Mouse (Mus musculus): ENCODE measurements around the gene Tmem63a. TPM values are rescaled to one million over a fixed set of nuclear protein-coding genes. Genes with fewer than 3 reads are reported as not detected.

Tmem63a gene
- polyA plus RNA-seq, 1 experiment, result 38.5 TPM

DNA sequence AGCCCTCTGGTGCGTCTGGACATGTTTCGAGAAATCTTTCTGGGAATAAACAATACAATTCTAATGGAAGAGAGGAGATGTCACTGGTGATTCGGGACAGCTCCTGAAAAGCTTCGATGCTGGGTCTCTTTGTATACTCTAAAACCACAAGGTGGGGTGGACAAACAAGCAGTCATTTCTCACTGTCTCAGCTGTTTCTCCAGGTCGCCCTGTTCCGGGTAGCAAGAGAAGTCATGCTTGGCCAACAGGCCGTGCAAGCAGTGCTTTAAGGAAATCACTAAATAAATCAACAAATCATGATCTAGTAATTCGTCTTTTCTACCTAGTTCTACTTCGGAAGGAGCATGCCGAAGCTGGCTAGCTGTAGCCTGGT, 38.5 kb upstream of the Tmem63a start:
- peaks cover 25% of the 10 kb centered on the region for H3K79me3 ChIP-seq (ENCODE audit: low read depth)
- TF ChIP-seq MYOG (IDR thresholded peaks at IDR 0.05; ENCODE audit: control insufficient read depth, extremely low read depth, insufficient read length), result no peak
- no peak for TF ChIP-seq CTCF (IDR thresholded peaks at IDR 0.05; ENCODE audit: control insufficient read depth, insufficient read depth, insufficient read length)
- TF ChIP-seq MAX (IDR thresholded peaks at IDR 0.05), result no peak
- TF ChIP-seq FOSL1 (IDR thresholded peaks at IDR 0.05; ENCODE audit: insufficient read depth, low read length, poor library complexity, severe bottlenecking), result no peak
- TF ChIP-seq CEBPB (IDR thresholded peaks at IDR 0.05; ENCODE audit: low read depth), result no peak
- TF ChIP-seq USF1 (IDR thresholded peaks at IDR 0.05; ENCODE audit: low read depth), result no peak
- TF ChIP-seq MYOD1 (IDR thresholded peaks at IDR 0.05; ENCODE audit: control insufficient read depth, insufficient read length, low read depth), result no peak
- no peak overlapping the region for H3K4me3 ChIP-seq (ENCODE audit: insufficient read depth, poor library complexity, severe bottlenecking)
- H3K36me3 ChIP-seq (ENCODE audit: control insufficient read depth, insufficient read depth), result peaks cover 21% of the 10 kb centered on the region
- H3K79me2 ChIP-seq (ENCODE audit: control insufficient read depth, insufficient read depth), result peaks cover 32% of the 10 kb centered on the region
- H3K27me3 ChIP-seq (ENCODE audit: control insufficient read depth, insufficient read depth, insufficient read length), result no peaks in the 10 kb centered on the region
- H3ac ChIP-seq (ENCODE audit: control insufficient read depth, insufficient read length, low read depth), result no peak overlapping the region

GRCm38 (mm10) chr1:180904039-180904814, 37.9 kb upstream of the Tmem63a start, which contains the start of gene Pycr2:
Gene Pycr2 (plus strand): TSS chr1:180904293.
- peak within 1 kb of the TSS; percentile 71 for H3ac ChIP-seq (ENCODE audit: control insufficient read depth, insufficient read length, low read depth)
- peaks cover 25% of the 10 kb centered on the region for H3K79me3 ChIP-seq (ENCODE audit: low read depth)
- H3K27me3 ChIP-seq (ENCODE audit: control insufficient read depth, insufficient read depth, insufficient read length), result no peaks in the 10 kb centered on the region
- H3K4me3 ChIP-seq (ENCODE audit: insufficient read depth, poor library complexity, severe bottlenecking), result peak within 1 kb of the TSS; percentile 79
- H3K79me2 ChIP-seq (ENCODE audit: control insufficient read depth, insufficient read depth), result peaks cover 32% of the 10 kb centered on the region
- H3K36me3 ChIP-seq (ENCODE audit: control insufficient read depth, insufficient read depth), result peaks cover 26% of the 10 kb centered on the region
- TF ChIP-seq MYOD1 (IDR thresholded peaks at IDR 0.05; ENCODE audit: control insufficient read depth, insufficient read length, low read depth), result no peak
- no peak for TF ChIP-seq MYOG (IDR thresholded peaks at IDR 0.05; ENCODE audit: control insufficient read depth, extremely low read depth, insufficient read length)
- peak; percentile 39 for TF ChIP-seq MAX (IDR thresholded peaks at IDR 0.05)
- no peak for TF ChIP-seq CTCF (IDR thresholded peaks at IDR 0.05; ENCODE audit: control insufficient read depth, insufficient read depth, insufficient read length)
- TF ChIP-seq CEBPB (IDR thresholded peaks at IDR 0.05; ENCODE audit: low read depth), result no peak
- peak; percentile 99 for TF ChIP-seq USF1 (IDR thresholded peaks at IDR 0.05; ENCODE audit: low read depth)
- TF ChIP-seq FOSL1 (IDR thresholded peaks at IDR 0.05; ENCODE audit: insufficient read depth, low read length, poor library complexity, severe bottlenecking), result no peak

GRCm38 (mm10) chr1:180904815-180905080, 37.4 kb upstream of the Tmem63a start:
- H3K79me2 ChIP-seq (ENCODE audit: control insufficient read depth, insufficient read depth), result peaks cover 32% of the 10 kb centered on the region
- no peaks in the 10 kb centered on the region for H3K27me3 ChIP-seq (ENCODE audit: control insufficient read depth, insufficient read depth, insufficient read length)
- H3K36me3 ChIP-seq (ENCODE audit: control insufficient read depth, insufficient read depth), result peaks cover 26% of the 10 kb centered on the region
- TF ChIP-seq MYOG (IDR thresholded peaks at IDR 0.05; ENCODE audit: control insufficient read depth, extremely low read depth, insufficient read length), result no peak
- TF ChIP-seq MAX (IDR thresholded peaks at IDR 0.05), result no peak
- TF ChIP-seq USF1 (IDR thresholded peaks at IDR 0.05; ENCODE audit: low read depth), result no peak
- no peak for TF ChIP-seq CTCF (IDR thresholded peaks at IDR 0.05; ENCODE audit: control insufficient read depth, insufficient read depth, insufficient read length)
- no peak for TF ChIP-seq CEBPB (IDR thresholded peaks at IDR 0.05; ENCODE audit: low read depth)
- no peak for TF ChIP-seq FOSL1 (IDR thresholded peaks at IDR 0.05; ENCODE audit: insufficient read depth, low read length, poor library complexity, severe bottlenecking)
- TF ChIP-seq MYOD1 (IDR thresholded peaks at IDR 0.05; ENCODE audit: control insufficient read depth, insufficient read length, low read depth), result no peak
- H3ac ChIP-seq (ENCODE audit: control insufficient read depth, insufficient read length, low read depth), result peak overlapping the region; percentile 71
- H3K79me3 ChIP-seq (ENCODE audit: low read depth), result peaks cover 25% of the 10 kb centered on the region
- peak overlapping the region; percentile 79 for H3K4me3 ChIP-seq (ENCODE audit: insufficient read depth, poor library complexity, severe bottlenecking)

GRCm38 (mm10) chr1:180905307-180905706, 36.8 kb upstream of the Tmem63a start:
- Histone ChIP-seq H3K79me2 (ENCODE audit: control insufficient read depth, insufficient read depth) (peaks cover 32% of the 10 kb centered on the region), H3K36me3 (ENCODE audit: control insufficient read depth, insufficient read depth) (peaks cover 26% of the 10 kb centered on the region), H3K79me3 (ENCODE audit: low read depth) (peaks cover 25% of the 10 kb centered on the region), H3K4me3 (ENCODE audit: insufficient read depth, poor library complexity, severe bottlenecking) (peak overlapping the region; percentile 79), H3ac (ENCODE audit: control insufficient read depth, insufficient read length, low read depth) (peak overlapping the region; percentile 21), H3K27me3 (ENCODE audit: control insufficient read depth, insufficient read depth, insufficient read length) (no peaks in the 10 kb centered on the region)
- no peak for TF ChIP-seq MAX (IDR thresholded peaks at IDR 0.05)
- TF ChIP-seq CEBPB (IDR thresholded peaks at IDR 0.05; ENCODE audit: low read depth), result no peak
- no peak for TF ChIP-seq USF1 (IDR thresholded peaks at IDR 0.05; ENCODE audit: low read depth)
- TF ChIP-seq FOSL1 (IDR thresholded peaks at IDR 0.05; ENCODE audit: insufficient read depth, low read length, poor library complexity, severe bottlenecking), result no peak
- no peak for TF ChIP-seq MYOD1 (IDR thresholded peaks at IDR 0.05; ENCODE audit: control insufficient read depth, insufficient read length, low read depth)
- TF ChIP-seq CTCF (IDR thresholded peaks at IDR 0.05; ENCODE audit: control insufficient read depth, insufficient read depth, insufficient read length), result no peak
- TF ChIP-seq MYOG (IDR thresholded peaks at IDR 0.05; ENCODE audit: control insufficient read depth, extremely low read depth, insufficient read length), result no peak

GRCm38 (mm10) chr1:180905876-180906275, 36.3 kb upstream of the Tmem63a start:
- Histone ChIP-seq H3K4me3 (ENCODE audit: insufficient read depth, poor library complexity, severe bottlenecking) (no peak overlapping the region), H3K79me3 (ENCODE audit: low read depth) (peaks cover 25% of the 10 kb centered on the region), H3K79me2 (ENCODE audit: control insufficient read depth, insufficient read depth) (peaks cover 32% of the 10 kb centered on the region), H3K36me3 (ENCODE audit: control insufficient read depth, insufficient read depth) (peaks cover 26% of the 10 kb centered on the region), H3ac (ENCODE audit: control insufficient read depth, insufficient read length, low read depth) (no peak overlapping the region), H3K27me3 (ENCODE audit: control insufficient read depth, insufficient read depth, insufficient read length) (no peaks in the 10 kb centered on the region)
- TF ChIP-seq MYOG (IDR thresholded peaks at IDR 0.05; ENCODE audit: control insufficient read depth, extremely low read depth, insufficient read length) (no peak), FOSL1 (IDR thresholded peaks at IDR 0.05; ENCODE audit: insufficient read depth, low read length, poor library complexity, severe bottlenecking) (no peak), MYOD1 (IDR thresholded peaks at IDR 0.05; ENCODE audit: control insufficient read depth, insufficient read length, low read depth) (no peak)

Measured in C2C12 (cell line).